Mouse (Mus musculus): ENCODE results near the gene Gjc3.

Gjc3 gene

GRCm38 (mm10) chr5:137914508-137914907 lies 48.4 kb downstream of the Gjc3 start:
- DNase-seq (ENCODE audit: low read depth, low spot score) = no peak

GRCm38 (mm10) chr5:137909564-137910262 lies 53.2 kb downstream of the Gjc3 start:
- no peak for DNase-seq (ENCODE audit: low read depth, low spot score)

All from skeletal muscle tissue, adult 2 months (tissue).